Mouse (Mus musculus) cerebellum, adult 2 months (tissue): Measurements from ENCODE around the gene Nebl.

Experiments used
- CTCF ChIP-seq: fragments of 200-500 bp; IDR thresholded peaks from 2 replicates; pipeline ENCODE4 v1.5.1; 2011; ENCODE audit warnings: low read depth, mild to moderate bottlenecking, control low read depth, low read length, moderate library complexity, borderline replicate concordance; ENCODE audit not compliant: insufficient read depth
- POLR2A ChIP-seq: fragments of 200-500 bp; IDR thresholded peaks from 2 replicates; pipeline ENCODE4 v1.6.1; 2011; ENCODE audit warnings: low read length, control low read depth, borderline replicate concordance; ENCODE audit not compliant: insufficient read depth

DNA sequence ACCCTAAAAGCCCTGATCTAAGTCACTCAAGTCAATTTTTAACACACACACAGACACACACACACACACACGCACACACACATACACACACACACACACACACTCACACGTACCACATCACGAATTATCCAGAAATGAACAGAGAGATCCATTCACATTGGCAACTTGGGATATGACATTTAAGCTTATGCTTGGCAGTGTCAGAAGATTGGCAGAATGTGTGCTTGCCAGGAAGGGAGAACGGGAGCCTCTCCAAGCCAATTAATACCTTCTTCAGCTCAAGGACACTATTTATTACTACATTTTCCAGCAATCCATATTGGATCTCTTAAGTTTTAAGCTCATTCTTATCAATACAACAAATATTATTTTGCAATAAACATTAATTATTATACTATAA, 303.1 kb downstream of the Nebl start:
- TF ChIP-seq CTCF (no peak), POLR2A (no peak)
